Mouse (Mus musculus): ENCODE results near the gene Pcgf1. TPM values are rescaled to one million over a fixed set of nuclear protein-coding genes. Genes with fewer than 3 reads are reported as not detected.
A peak's percentile ranks its signal among the peaks of the same experiment; 100 is the strongest.

The Pcgf1 gene
- polyA plus RNA-seq (2012; fragmentation: generic; extraction: Trizol): 9.5 TPM
- long read RNA-seq, experiment 1, transcript Pcgf1-202 (9 exons, 918 nt): major isoform, 6 of 13 reads
- long read RNA-seq, experiment 1, partial matches to known transcripts: 5 of 13 reads
- long read RNA-seq, experiment 1, other reads (novel, unspliced or antisense): 2 of 13 reads
- long read RNA-seq, experiment 2, partial matches to known transcripts: 0 of 5 reads
- long read RNA-seq, experiment 2, other reads (novel, unspliced or antisense): 3 of 5 reads

GRCm38 (mm10) chr6:83077630-83078323 lies at the start of gene Pcgf1:
Gene Pcgf1 (plus strand): TSS chr6:83077869.
- Histone ChIP-seq H3K27me3 (ENCODE audit: control insufficient read depth, insufficient read depth, insufficient read length) (peaks cover 2% of the 10 kb centered on the region), H3K79me3 (ENCODE audit: low read depth) (peaks cover 6% of the 10 kb centered on the region), H3K36me3 (ENCODE audit: control insufficient read depth, insufficient read depth) (peaks cover 13% of the 10 kb centered on the region), H3K79me2 (ENCODE audit: control insufficient read depth, insufficient read depth) (peaks cover 14% of the 10 kb centered on the region), H3ac (ENCODE audit: control insufficient read depth, insufficient read length, low read depth) (peak within 1 kb of the TSS; percentile 95), H3K4me3 (ENCODE audit: insufficient read depth, poor library complexity, severe bottlenecking) (peak within 1 kb of the TSS; percentile 80)
- no peak for TF ChIP-seq USF1 (IDR thresholded peaks at IDR 0.05; ENCODE audit: low read depth)
- no peak for TF ChIP-seq FOSL1 (IDR thresholded peaks at IDR 0.05; ENCODE audit: insufficient read depth, low read length, poor library complexity, severe bottlenecking)

DNA sequence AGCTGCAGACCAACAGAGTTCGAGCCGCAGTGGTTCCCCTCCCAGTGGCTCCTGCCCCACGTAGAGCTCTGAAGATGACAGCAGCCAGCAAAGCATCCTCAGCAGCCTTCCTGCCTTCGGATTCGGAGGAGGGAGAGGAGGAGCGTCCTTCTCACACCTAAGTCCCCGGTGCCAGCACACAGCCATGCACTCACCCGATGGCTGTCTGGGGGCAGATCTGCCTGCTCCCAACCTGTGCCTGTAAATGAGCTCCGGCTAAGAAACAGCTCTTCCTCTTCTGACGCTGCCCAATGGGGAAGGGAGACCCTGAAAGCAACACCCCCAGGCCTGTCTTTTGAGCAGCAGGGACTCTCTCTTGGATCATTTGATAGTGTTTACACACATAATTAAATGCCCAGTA lies 47.9 kb upstream of the Pcgf1 start:
- H3K79me2 ChIP-seq (ENCODE audit: control insufficient read depth, insufficient read depth): peaks cover 55% of the 10 kb centered on the region
- TF ChIP-seq MAX (IDR thresholded peaks at IDR 0.05): no peak
- no peak for TF ChIP-seq MYOG (IDR thresholded peaks at IDR 0.05; ENCODE audit: control insufficient read depth, extremely low read depth, insufficient read length)
- no peak for TF ChIP-seq USF1 (IDR thresholded peaks at IDR 0.05; ENCODE audit: low read depth)
- TF ChIP-seq CEBPB (IDR thresholded peaks at IDR 0.05; ENCODE audit: low read depth): no peak
- no peak for TF ChIP-seq FOSL1 (IDR thresholded peaks at IDR 0.05; ENCODE audit: insufficient read depth, low read length, poor library complexity, severe bottlenecking)
- no peak for TF ChIP-seq CTCF (IDR thresholded peaks at IDR 0.05; ENCODE audit: control insufficient read depth, insufficient read depth, insufficient read length)
- no peak for TF ChIP-seq MYOD1 (IDR thresholded peaks at IDR 0.05; ENCODE audit: control insufficient read depth, insufficient read length, low read depth)
- H3K79me3 ChIP-seq (ENCODE audit: low read depth): peaks cover 35% of the 10 kb centered on the region
- no peak overlapping the region for H3ac ChIP-seq (ENCODE audit: control insufficient read depth, insufficient read length, low read depth)
- no peaks in the 10 kb centered on the region for H3K27me3 ChIP-seq (ENCODE audit: control insufficient read depth, insufficient read depth, insufficient read length)
- H3K36me3 ChIP-seq (ENCODE audit: control insufficient read depth, insufficient read depth): peaks cover 35% of the 10 kb centered on the region
- no peak overlapping the region for H3K4me3 ChIP-seq (ENCODE audit: insufficient read depth, poor library complexity, severe bottlenecking)

DNA sequence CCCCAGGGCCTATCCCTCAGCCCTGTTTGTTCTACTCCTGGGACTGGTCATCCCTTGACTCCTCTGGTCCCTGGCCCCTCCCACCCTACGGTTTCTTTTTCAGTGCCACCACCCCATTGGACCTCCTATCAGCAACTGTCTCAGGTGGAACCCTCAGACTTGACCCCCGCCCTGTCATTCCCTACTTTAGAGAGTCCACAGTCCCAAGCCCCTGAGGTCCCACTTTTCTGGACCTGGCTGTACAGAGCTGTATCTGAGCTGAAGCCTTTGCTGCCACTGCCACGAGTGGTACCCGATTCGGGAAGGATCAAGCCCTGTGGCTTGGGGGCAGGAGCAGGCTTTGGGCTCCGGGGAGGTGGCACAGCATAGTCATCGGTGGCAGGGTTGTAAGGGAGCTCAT lies 46.6 kb upstream of the Pcgf1 start:
- H3ac ChIP-seq (ENCODE audit: control insufficient read depth, insufficient read length, low read depth): no peak overlapping the region
- peaks cover 62% of the 10 kb centered on the region for H3K79me2 ChIP-seq (ENCODE audit: control insufficient read depth, insufficient read depth)
- no peak for TF ChIP-seq CTCF (IDR thresholded peaks at IDR 0.05; ENCODE audit: control insufficient read depth, insufficient read depth, insufficient read length)
- no peak overlapping the region for H3K4me3 ChIP-seq (ENCODE audit: insufficient read depth, poor library complexity, severe bottlenecking)
- no peaks in the 10 kb centered on the region for H3K27me3 ChIP-seq (ENCODE audit: control insufficient read depth, insufficient read depth, insufficient read length)
- peaks cover 37% of the 10 kb centered on the region for H3K79me3 ChIP-seq (ENCODE audit: low read depth)
- H3K36me3 ChIP-seq (ENCODE audit: control insufficient read depth, insufficient read depth): peaks cover 35% of the 10 kb centered on the region

GRCm38 (mm10) chr6:83031921-83032590 lies 45.6 kb upstream of the Pcgf1 start:
- Histone ChIP-seq H3K4me3 (ENCODE audit: insufficient read depth, poor library complexity, severe bottlenecking) (peak overlapping the region; percentile 79), H3K27me3 (ENCODE audit: control insufficient read depth, insufficient read depth, insufficient read length) (no peaks in the 10 kb centered on the region), H3K79me3 (ENCODE audit: low read depth) (peaks cover 37% of the 10 kb centered on the region), H3ac (ENCODE audit: control insufficient read depth, insufficient read length, low read depth) (peak overlapping the region; percentile 82), H3K36me3 (ENCODE audit: control insufficient read depth, insufficient read depth) (peaks cover 36% of the 10 kb centered on the region), H3K79me2 (ENCODE audit: control insufficient read depth, insufficient read depth) (peaks cover 67% of the 10 kb centered on the region)
- TF ChIP-seq MYOG (IDR thresholded peaks at IDR 0.05; ENCODE audit: control insufficient read depth, extremely low read depth, insufficient read length) (no peak), USF1 (IDR thresholded peaks at IDR 0.05; ENCODE audit: low read depth) (no peak), CTCF (IDR thresholded peaks at IDR 0.05; ENCODE audit: control insufficient read depth, insufficient read depth, insufficient read length) (no peak), MYOD1 (IDR thresholded peaks at IDR 0.05; ENCODE audit: control insufficient read depth, insufficient read length, low read depth) (no peak), FOSL1 (IDR thresholded peaks at IDR 0.05; ENCODE audit: insufficient read depth, low read length, poor library complexity, severe bottlenecking) (no peak), MAX (IDR thresholded peaks at IDR 0.05) (no peak), CEBPB (IDR thresholded peaks at IDR 0.05; ENCODE audit: low read depth) (no peak)

DNA sequence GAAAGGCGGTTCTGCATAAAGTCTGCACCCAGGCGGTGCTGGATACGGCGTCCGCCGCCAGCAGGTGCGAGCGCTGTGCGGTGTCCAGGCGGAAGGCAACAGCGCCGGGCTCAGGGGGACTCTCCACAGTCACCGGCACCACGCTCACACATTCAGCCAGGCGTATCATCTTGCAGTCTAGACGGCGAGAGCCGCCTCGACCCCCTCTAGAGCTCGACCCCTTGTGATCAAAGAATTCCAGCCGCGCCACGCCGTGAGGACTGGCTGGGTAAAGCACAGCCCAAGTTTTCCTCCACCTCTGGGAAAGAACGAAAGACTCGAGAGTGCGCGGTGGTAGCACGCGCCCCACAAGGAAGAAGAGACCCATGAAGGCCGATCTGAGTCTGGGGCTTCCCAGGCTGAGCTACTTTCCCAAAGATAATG lies 44.9 kb upstream of the Pcgf1 start:
- H3K79me3 ChIP-seq (ENCODE audit: low read depth): peaks cover 38% of the 10 kb centered on the region
- peak overlapping the region; percentile 82 for H3ac ChIP-seq (ENCODE audit: control insufficient read depth, insufficient read length, low read depth)
- no peaks in the 10 kb centered on the region for H3K27me3 ChIP-seq (ENCODE audit: control insufficient read depth, insufficient read depth, insufficient read length)
- peaks cover 41% of the 10 kb centered on the region for H3K36me3 ChIP-seq (ENCODE audit: control insufficient read depth, insufficient read depth)
- H3K79me2 ChIP-seq (ENCODE audit: control insufficient read depth, insufficient read depth): peaks cover 67% of the 10 kb centered on the region
- TF ChIP-seq CTCF (IDR thresholded peaks at IDR 0.05; ENCODE audit: control insufficient read depth, insufficient read depth, insufficient read length) (no peak), USF1 (IDR thresholded peaks at IDR 0.05; ENCODE audit: low read depth) (no peak), MAX (IDR thresholded peaks at IDR 0.05) (no peak), MYOD1 (IDR thresholded peaks at IDR 0.05; ENCODE audit: control insufficient read depth, insufficient read length, low read depth) (no peak), FOSL1 (IDR thresholded peaks at IDR 0.05; ENCODE audit: insufficient read depth, low read length, poor library complexity, severe bottlenecking) (no peak), CEBPB (IDR thresholded peaks at IDR 0.05; ENCODE audit: low read depth) (no peak), MYOG (IDR thresholded peaks at IDR 0.05; ENCODE audit: control insufficient read depth, extremely low read depth, insufficient read length) (no peak)
- H3K4me3 ChIP-seq (ENCODE audit: insufficient read depth, poor library complexity, severe bottlenecking): peak overlapping the region; percentile 79
